Mouse (Mus musculus) urinary bladder, adult 18-20 months (tissue): ENCODE measurements around the gene Tubgcp6.

Experiments used
- DNase-seq, 2 experiments: peaks; one replicate each; pipeline ENCODE4 v3.0.0; 2022; ENCODE audit warnings: low spot score in 2 of 2, mixed read lengths in 2 of 2

Tubgcp6 gene

DNA sequence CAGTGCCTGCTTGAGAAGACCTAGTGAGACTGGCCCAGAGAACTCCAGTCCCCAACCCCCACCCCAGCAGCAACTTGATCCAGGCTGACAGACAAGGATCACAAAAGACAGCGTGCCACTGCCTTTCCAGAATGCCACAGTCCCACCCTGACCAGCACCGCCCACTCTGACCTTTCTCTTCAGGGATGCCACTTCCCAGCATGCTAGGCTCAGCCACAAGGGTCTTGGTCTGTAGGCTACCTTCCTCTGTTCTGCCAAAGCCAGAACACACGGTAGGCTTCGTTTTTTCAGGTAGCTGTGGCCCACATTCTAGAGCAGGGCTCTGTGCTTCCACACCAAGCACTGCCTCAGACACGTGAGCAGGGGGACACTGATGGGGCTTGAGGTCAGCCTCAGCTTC, 20.3 kb downstream of the Tubgcp6 start:
- no peak for DNase-seq

DNA sequence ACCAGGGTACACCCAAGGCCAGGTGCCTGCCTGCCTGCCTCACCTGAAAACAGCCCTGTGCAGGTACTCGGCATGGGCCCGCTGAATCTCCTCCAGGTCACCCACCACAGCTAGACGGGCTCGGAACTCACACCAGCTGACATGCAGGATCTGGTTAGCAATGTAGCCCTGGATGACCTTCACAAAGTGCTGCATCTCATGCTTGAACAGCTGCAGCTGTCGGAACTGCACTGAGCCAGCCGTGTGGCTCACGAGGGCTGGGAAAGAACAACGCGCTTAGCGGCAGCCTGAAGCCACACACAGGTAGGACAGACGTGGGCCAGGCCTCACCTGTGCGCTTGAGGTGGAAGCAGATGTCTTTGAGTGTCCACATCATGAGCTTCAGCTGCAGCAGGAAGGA, 22.1 kb downstream of the Tubgcp6 start:
- no peak for DNase-seq

DNA sequence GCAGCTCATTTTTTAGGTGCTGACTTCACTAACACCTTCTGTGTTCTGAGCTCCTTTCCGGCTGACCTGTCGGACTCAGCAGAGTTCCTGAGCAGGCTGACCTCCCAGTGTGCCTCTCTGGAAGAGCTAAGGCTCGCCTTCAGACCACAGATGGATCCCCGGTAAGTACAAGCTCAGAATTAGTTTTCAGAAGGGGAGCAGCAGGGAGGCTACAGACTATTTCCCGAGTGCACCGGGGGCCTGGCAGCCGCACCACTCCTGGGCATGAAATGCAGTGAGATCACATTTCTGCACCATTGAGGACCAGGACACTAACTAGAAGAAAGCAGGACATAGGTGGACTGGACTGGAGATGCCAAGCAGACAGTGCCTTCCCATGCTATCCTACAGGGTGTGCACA, 24.3 kb downstream of the Tubgcp6 start:
- no peak for DNase-seq

DNA sequence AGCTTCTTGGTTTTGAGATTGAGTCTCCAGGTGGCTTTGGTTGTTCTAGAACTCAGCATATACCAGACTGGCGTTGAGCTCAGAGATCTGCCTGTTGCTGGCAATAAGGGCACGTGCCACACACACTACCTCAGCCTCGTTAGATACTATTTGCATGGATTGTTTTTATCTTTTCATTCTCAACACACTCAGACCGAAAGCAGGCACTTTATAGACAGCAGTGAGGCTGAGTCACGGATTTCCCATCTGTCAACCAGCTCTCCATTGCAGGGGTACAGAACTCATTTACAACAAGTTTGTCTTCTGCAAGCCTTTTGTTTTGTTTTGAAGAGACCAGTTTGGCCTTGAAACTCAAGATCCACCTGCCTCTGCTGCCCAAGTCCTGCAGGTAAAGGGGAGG, 25.5 kb downstream of the Tubgcp6 start:
- DNase-seq: no peak

DNA sequence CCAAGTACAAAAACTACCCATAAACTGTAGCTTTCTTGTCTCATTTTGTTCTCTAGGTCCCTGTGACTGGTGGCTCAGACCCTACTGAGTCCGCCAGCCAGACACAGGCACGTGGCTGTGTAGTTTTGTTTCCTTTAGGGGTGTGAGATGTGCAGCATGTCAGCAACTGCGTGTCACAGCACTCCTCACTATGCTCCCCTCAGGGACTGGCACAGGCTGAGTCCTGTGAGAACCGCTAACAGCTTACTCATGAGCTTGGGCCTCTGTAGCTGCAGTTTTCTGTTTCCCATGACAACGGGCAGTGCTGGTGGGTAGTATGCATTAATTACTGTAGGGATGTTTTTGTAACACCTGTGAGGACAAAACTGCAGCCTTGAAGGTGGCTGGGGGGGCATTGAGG, 30.7 kb downstream of the Tubgcp6 start:
- no peak for DNase-seq

DNA sequence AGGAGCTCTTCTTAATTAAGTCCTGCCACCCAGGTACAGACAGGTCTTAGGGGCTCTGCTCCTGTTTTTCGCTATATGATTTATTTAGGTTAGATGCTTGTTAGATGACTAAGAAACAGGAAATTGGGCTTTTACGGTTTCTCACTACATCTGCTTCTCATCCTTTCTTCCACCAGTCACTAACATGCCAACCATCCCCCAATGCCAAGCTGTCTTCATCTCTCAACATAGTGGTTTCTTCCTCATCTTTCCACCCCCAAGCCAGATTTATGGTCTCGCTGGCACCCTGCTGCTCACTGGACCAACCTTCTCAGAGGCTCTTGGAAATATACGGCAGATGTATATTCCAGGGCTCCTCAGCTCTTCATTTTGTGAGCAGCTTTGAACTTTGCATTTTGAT, 32.2 kb downstream of the Tubgcp6 start:
- no peak for DNase-seq

DNA sequence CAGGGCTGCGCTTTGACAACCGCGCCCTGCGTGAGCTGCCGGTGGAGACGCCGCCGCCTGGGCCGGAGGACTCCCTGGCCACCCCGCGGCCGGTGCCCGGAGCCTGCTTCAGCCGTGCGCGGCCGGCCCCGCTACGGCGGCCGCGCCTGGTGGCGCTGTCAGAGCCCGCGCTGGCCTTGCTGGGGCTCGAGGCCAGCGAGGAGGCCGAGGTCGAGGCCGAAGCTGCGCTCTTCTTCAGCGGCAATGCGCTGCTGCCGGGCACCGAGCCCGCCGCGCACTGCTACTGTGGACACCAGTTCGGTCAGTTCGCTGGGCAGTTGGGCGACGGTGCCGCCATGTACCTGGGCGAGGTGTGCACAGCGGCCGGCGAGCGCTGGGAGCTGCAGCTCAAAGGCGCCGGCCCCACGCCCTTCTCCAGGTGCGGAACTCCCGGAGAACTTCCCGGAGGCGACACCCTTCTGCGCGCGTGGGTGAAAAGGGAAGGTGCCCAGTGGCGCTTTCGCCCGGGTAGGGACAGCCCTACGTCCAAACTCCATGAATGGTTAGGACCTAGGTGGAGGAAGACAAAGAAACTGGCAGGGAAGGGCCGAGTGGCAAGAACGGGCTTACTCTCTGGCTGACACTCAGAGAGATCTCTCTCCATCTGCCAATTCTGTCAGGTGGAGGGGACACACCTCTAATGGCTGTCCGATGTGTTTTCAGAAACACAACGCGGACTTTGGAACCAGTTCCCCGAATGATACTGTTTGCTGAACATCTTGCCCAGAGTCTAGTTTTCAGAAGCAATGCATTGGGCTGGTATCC, 33.5 kb downstream of the Tubgcp6 start:
- no peak for DNase-seq

DNA sequence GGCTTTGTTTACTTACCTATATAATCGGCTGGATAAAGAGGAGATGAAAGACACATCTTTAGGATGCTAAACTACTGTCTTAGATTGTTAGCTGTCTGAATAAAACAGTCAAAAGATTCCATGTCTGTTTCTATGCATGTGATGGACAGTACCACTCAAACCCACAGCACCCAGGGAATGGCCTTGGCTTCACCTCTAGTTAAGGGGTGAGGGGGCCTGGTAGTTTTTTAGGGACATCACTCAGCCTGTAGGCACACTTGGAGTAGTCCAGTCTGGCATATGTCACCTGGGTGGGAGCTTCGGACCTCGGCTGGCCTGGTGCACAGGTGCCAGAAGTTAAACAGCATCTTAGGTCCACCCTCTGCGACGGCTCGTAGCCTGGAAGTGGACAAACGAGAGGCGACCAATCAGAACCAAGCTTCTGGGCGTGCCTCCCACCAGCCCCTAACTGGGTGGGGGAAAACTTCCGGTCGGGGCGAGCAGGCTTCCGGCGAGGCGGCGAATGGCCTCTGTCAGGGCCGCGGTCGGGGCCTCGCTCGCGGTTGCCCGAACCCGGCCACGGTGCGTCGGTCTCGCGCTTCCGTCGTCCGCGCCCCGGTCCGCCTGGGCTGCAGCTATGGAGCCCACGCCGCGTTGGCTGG, 34.2 kb downstream of the Tubgcp6 start, which contains the start of gene Selenoo:
Gene Selenoo (plus strand): TSS at position 478 of the 641 bp plus-strand sequence.
- DNase-seq: peak; percentile 85 to 87

DNA sequence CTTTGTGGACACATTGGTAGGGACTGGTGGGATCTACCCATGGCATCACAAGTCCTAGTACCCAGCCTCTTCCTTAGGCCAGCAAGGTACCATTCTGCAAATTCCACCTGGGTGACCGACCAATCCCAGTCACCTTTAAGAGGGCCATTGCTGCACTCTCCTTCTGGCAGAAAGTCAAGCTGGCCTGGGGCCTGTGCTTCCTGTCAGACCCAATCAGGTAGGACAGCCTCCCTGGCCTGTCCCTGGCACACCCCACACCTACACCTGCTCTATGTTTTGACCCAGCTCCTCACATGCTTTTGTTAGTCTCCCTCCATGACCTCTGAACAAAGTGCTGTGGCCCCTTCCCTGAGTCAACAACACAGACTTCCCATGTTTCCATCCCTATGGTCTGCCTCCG, 38.1 kb downstream of the Tubgcp6 start:
- DNase-seq: no peak

DNA sequence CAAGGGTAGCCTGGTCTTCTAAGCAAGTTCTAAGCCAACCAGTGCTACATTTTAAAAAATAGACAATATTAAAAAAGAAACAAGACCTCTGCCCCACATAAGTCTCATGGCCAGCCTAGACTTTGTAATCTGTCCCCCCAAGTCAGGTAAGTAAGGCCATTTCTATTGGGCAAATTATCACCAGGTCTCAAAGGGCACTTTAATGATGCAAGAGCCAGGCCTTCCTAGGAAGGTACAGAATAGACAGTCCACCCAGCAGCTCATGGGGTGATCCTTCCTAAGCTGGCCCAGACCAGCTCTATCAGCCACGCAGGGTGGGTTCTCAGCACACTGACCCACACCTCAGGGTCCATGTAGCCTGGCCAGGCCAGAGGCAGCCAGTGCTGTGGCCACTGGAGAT, 39.0 kb downstream of the Tubgcp6 start:
- no peak for DNase-seq

DNA sequence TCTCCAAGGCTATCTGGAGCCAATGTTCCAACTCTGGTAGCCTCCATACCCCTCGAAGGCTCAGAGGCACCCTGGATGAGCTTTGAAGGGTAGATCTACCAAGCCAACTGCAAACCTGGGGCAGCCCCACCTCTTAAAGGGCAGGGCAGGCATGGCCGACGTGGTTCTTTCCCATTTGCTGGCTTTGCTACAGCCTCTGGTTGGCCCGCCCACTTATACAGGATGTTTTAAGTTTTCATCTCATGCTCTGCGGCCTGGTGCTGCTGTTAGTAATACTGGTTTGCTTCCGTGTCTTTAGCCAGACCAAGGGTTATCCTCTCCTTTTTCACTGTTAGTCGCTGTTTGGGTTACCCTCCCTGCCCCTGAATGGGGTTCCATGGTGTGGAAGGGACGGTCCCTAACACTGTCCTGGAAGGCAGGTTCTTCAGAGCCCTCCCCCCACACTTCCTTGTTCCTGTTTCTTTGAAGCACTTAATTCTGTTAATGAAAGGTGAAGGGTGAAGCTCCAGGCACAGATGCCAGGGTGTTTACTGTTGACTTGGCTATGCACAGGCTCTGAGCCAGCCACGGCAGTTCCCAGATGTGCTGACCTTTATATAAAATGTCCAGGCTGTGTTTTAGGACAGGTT, 44.6 kb downstream of the Tubgcp6 start:
- peak; percentile 35 to 41 for DNase-seq

DNA sequence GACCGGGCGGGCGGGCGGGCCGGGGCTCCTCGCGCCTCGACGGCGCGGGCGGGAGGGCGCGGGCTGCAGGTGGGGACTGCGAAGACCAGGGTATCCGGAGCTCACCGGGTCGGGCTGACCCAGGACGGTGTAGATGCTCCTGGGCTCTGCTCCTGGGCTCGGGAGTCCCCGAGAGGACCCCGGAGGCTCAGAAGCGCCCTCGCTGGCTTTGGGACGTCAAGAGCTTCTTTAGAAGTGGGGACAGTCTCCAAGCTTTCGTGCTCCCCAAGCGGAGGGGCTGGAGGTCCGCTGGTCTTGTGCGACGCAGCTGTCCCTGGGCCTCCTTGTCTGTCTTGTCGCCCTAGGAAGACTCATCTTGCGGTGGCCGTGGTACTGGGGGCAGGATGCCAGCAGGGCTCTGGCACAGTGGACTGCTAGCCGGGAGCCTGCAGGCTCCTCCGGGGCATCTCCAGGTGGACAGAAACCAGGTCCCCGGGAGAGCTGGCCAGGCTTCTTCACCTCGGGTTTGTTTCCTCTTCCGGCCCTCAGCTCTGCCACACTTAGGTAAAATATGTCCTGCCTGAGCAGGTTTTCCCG, 46.7 kb downstream of the Tubgcp6 start:
- DNase-seq: peak; percentile 53 to 74

DNA sequence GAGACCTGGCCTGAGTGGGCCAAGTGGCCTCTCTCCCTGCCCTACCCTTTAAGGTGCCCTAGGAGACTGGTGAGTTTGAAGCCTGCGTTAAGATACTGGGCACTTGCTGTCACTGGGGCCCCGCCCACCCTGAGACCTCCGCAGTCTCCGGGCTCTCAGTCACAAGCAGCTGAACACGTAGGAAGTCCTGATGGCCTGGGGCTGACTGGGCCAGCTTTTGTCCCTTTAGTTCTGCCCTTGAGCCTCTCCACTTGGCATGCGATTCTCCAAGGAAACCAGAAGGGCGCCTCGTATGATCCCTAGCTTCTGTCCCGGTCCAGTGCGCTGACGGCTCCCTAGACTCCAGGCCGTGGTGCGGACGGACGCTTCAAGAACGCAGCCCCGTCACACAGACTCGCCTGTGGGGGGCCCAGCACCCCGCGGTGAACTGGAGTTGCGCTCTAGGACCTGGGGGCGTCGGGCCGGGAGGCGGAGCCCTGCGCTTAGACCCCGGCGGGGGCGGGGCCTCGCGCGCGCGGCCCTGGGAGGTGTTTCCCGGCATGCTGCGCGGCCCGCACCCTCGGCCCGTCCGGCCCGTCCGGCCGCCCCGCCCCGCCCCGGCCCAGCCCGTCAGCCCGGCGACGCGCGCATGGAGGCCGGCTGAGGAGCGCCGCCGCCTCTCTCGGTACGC, 47.3 kb downstream of the Tubgcp6 start:
- DNase-seq: peak; percentile 84

DNA sequence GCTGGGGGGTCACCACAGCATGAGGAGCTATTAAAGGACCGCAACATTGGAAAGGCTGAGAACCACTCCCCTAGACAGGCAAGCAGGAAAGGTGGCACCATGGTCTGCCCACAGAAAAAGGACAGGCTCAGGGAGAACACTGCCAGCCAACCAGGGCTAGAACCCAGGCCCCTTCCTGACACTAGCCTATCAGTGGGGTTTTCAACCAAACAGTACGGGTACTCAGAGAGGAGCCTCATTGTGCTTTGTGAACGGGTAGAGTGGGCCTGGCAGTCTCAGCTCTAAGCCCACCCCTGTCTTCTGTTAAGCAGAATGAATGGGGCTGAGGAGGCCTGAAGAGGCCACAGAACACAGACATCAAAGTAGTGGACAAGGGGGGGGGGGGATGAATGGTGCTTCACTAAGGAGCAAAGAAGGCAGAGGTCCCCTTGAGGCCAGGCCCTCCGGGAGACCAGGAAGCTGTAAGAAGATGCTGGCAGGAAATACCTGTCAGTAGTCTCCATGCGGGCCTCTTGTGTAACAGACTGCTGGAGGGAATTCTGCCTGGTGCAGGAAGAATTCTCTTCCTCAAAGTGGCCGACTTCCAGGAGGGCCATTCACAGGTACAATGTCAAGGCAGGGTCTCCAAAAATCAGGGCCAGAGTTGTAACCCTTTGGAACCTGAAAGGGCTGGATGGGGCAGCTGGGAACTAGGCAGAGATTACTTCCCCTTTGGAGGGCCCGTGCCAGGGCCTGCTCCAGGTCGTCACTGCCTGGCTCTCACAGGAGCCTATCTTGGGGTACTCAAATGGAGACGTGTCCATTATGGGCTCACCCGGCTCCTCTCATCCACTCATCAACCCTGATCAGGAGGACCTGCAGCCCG, 48.1 kb downstream of the Tubgcp6 start, which contains the start of gene Trabd:
Gene Trabd (plus strand): TSS at position 512 of the 865 bp plus-strand sequence.
- DNase-seq: no peak

DNA sequence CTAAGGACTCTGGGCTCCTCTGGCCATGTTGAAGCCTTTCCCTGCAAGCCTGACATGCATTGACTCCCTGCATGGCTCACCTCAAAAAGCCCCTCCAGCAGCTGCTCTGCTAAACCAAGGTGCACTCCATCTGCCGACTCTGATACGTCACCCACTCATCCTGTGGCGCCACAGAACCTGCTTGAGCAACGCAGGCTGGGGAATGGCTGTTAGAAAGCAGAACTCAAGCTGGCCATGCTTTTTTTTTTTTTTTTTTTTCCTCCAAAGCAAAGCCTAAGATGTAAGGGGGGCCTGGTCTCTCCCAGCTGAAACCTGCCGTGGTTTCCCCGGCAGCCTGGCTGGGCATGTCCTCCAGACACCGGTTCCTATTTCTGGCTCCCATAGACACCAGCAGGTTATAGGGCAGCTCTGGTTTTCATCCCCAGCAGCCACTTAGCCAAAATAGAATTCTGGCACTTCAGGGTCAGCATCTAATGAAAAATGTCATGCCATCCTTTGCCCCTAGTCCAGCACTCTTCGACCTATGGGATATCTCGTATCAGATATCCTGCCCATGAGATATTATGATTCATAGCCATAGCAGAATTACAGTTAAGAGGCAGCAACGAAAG, 48.8 kb downstream of the Tubgcp6 start:
- DNase-seq: no peak

DNA sequence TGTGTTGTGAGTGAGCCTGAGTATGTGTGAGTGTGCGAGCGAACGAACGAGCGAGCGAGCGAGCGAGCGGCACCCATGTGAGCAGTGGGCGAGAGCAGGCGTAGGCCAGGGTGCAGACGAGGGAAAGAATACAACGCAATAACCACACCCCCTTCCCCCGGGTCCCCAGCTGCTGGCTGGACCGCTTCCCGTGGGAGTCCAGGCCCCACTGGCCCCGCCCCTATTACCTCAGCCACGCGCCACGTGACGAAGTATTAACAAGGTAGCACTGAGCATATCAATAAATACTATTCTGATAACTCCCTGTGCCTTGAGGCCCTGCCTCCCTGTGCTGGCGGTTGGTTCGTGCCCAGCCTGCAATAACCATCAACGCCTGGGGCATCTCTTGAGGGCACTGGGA, 52.3 kb downstream of the Tubgcp6 start:
- DNase-seq: no peak

DNA sequence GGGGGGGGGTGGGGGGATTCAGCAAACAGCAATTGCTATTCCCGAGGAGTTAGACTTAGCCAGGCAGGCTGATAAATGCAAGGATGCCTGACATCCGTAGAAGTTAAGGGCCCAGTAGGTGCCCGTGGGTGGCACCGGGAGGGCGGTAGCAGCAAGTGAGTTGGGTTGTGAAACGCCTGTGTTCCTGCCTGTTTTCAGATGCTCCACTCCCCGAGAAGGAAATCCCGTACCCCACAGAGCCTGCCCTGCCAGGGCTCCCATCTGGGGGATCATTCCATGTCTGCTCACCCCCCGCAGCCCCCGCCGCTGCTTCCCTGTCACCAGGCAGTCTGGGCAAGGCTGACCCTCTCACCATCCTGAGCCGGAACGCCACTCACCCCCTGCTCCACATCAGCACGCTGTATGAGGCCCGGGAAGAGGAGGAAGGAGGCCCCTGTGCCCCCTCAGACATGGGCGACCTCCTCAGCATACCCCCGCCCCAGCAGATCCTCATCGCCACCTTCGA, 53.5 kb downstream of the Tubgcp6 start:
- no peak for DNase-seq

DNA sequence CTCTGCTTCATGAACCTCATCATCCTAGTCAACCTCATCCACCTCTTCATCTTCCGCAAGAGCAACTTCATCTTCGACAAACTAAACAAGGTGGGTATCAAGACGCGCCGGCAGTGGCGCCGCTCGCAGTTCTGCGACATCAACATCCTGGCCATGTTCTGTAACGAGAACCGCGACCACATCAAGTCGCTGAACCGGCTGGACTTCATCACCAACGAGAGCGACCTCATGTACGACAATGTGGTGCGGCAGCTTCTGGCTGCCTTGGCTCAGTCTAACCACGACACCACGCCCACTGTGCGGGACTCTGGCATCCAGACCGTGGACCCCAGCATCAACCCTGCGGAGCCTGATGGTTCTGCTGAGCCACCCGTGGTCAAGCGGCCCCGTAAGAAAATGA, 54.7 kb downstream of the Tubgcp6 start:
- DNase-seq: no peak

DNA sequence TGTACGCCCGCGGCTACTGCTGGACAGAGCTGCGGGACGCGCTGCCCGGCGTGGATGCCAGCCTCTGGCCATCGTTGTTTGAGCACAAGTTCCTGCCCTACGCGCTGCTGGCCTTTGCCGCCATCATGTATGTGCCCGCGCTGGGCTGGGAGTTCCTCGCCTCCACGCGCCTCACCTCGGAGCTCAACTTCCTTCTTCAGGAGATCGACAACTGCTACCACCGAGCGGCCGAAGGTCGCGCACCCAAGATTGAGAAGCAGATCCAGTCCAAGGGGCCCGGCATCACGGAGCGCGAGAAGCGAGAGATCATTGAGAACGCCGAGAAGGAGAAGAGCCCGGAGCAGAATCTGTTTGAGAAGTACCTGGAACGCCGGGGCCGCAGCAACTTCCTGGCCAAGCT, 55.3 kb downstream of the Tubgcp6 start:
- DNase-seq: peak in 1 of 2 experiments; percentile 42

DNA sequence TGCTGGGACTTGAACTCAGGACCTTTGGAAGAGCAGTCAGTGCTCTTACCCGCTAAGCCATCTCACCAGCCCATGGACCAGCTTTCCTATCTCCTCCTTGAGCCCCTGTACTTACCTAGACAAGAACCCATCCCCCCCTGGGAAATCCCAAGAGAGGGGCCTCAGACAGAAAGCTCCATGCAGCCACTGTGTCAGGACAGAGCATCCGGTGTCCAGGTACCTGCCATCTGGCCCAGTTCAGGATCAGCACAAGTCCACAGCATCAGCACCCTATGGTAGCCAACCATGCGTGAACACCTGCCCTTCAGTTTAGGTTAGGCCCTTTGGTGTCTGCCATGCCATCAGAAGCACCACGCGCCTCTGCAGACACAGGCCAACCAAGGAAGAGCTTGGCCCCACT, 58.0 kb downstream of the Tubgcp6 start:
- no peak for DNase-seq
